Mouse (Mus musculus) adrenal gland (tissue): ENCODE measurements at regions not wholly inside any gene's neighbourhood (a gene's known extent, or its start where the extent isn't known, plus 50 kb on each side); places are given as distances from the start of the nearest gene placed in this dataset.

Source experiments
- intact Hi-C: fragments of 180-260 bp; cut with DNase I; formaldehyde crosslinking; loops from one replicate; pipeline ENCODE4 v1.15.1; 2025

DNA sequence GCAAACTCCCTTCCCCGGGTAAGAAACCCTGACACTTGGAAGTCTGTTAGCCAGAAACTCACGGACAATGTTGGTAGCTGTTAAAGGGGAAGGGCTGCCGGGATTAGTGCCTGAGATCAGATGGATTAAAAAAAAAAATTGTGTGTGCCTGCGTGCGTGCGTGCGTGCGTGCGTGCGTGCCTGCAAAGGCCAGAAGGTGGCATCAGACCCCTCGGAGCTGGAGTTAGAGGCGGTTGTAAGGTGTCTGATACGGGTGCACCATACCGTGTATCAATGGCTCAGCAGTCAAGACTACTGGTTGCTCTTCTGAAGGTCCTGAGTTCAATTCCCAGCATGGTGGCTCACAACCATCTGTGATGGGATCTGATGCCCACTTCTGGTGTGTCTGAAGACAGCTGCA, 59.0 kb upstream of the Ccdc167 start:
- intact Hi-C loops: loop anchor here (10.0 kb wide), 1 partner anchor 171 kb away; no protein-coding TSS in a partner anchor

DNA sequence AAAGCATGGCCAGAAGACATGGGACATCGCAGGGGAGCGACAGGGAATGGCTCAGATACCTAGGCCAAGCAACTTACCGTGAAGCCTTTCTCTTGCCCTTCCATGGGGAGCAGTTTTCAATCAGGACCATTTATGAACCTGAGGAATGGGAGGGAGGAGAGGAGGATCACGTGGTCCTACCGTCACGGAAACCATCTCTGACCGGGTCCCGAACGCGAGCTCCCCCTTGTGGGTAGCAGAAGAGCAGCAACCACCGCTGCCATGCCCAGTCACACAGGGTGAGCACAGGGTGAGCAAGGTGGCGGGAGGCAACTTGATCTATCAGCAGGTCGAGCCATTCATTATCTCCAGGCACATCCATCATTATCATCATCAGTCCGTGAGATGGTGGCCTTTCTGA, 56.5 kb upstream of the Ccdc167 start:
- intact Hi-C loops: loop anchor here (5.0 to 10.0 kb wide), 2 partner anchors 66 to 169 kb away; no protein-coding TSS in a partner anchor

DNA sequence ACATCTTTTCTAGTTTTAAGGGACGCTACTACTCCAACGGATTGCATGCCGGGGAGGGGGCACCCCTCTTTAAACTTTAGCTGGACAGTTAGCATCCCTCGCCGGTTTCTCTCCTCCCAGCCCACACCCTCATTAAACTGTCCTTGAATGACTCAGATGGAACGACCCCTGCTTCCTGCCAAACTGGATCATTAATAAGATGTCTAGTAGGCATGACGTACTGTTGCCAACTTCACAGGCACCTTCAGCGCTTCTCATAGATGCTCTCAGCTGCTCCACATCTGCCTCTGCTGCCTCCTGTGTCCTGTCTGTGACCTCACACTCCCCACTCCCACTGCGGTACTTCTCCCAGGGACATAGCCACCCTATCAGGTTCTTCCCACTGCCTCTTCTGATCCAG, 54.1 kb upstream of the Ccdc167 start:
- intact Hi-C loops: loop anchor here (5.0 to 10.0 kb wide), 2 partner anchors 64 to 166 kb away; no protein-coding TSS in a partner anchor

DNA sequence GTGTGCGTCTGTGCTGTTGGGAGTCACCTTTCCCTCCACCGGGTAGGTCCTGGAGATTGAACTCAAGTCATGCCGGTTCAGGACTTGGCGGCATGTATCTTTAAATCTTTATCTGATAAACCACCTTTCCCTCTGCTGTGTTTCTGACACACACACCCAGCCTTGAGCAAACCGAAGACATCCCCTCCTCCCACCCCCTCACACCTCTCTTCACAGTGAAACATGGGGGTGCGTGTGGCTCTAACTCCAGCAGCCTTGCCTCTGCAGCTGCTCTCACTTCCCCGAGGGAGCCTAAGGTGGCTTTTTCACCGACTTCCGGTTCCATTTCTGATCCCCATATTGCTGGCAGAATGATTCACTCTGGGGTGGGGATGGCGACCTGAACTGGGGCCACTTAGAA, 52.8 kb upstream of the Ccdc167 start:
- intact Hi-C loops: loop anchor here (5.0 to 10.0 kb wide), 2 partner anchors 62 to 165 kb away; no protein-coding TSS in a partner anchor

DNA sequence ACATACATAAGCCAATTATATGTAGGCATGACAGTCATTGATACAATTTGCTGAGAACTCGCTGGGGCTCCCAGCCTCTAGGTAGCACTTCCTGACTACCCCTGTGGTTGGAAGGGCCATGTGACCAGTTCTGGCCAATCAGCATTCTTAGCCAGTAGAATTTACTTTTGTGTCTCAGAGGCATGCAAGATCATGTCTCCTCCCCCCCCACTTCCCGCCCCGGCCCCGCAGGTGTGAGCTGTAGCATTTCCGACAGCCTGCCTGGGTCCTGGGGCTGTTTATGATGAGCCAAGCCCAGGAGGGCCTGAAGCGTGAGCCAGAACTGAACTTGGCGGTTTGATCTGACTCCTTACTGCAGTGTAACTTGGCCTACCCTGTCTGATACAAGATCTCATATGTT, 52.3 kb upstream of the Ccdc167 start:
- intact Hi-C loops: no loop called here

DNA sequence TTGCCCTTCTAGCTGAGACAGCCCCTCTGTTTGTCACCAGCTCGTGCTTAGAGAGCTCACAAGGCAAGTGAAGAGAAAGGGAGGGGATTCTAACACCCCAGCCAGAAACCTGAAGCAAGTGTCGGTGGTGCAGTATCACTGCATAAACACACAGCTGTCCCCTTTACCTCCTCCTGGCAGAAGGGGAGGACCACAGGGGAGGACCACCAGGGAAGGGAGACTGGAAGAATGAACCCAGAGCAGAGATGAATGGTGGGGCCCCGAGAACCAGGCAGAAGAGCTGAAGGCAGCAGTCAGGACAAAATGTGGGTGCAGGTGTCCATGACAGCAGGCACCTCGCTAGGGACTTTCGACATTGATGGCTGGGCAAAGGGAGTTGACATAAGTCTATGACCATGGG, 51.8 kb upstream of the Ccdc167 start:
- intact Hi-C loops: no loop called here
